Mouse (Mus musculus) neural tube, embryonic 11.5 days (tissue): ENCODE results near the gene Hpn. TPM values are rescaled to one million over a fixed set of nuclear protein-coding genes. Genes with fewer than 3 reads are reported as not detected.

ENCODE experiments used
- ATAC-seq: fragments of 200-750 bp; cut with Nextera tagmentation; 2 replicates; pipeline ENCODE4 v1.8.0; 2017; ENCODE audit warnings: moderate number of reproducible peaks, mild to moderate bottlenecking, moderate TSS enrichment, moderate library complexity; ENCODE audit not compliant: insufficient read depth, low FRiP score, low TSS enrichment
- DNase-seq: peaks from one replicate; pipeline ENCODE4 v3.0.0-alpha.2; 2015; ENCODE audit warnings: low spot score
- H3K27ac ChIP-seq: fragments of 300-500 bp; sonication (generic); 2 replicates; pipeline ENCODE4 v1.5.1; 2014; ENCODE audit warnings: low read depth, mild to moderate bottlenecking, low read length
- H3K27me3 ChIP-seq: fragments of 300-500 bp; sonication (generic); 2 replicates; pipeline ENCODE4 v1.6.1; 2014; ENCODE audit warnings: mild to moderate bottlenecking, low read length, mixed read lengths; ENCODE audit not compliant: control insufficient read depth, insufficient read depth
- H3K36me3 ChIP-seq: fragments of 300-500 bp; sonication (generic); 2 replicates; pipeline ENCODE4 v1.6.1; 2014; ENCODE audit warnings: mild to moderate bottlenecking, low read length, moderate library complexity, mixed read lengths; ENCODE audit not compliant: control insufficient read depth, insufficient read depth
- H3K4me1 ChIP-seq: fragments of 300-500 bp; sonication (generic); 2 replicates; pipeline ENCODE4 v1.6.1; 2014; ENCODE audit warnings: low read length, mixed read lengths; ENCODE audit not compliant: control insufficient read depth, insufficient read depth
- H3K4me2 ChIP-seq: fragments of 300-500 bp; sonication (generic); 2 replicates; pipeline ENCODE4 v1.6.1; 2014; ENCODE audit warnings: low read depth, mild to moderate bottlenecking, moderate library complexity
- H3K4me3 ChIP-seq: fragments of 300-500 bp; sonication (generic); 2 replicates; pipeline ENCODE4 v1.5.1; 2014; ENCODE audit warnings: low read depth, low read length
- H3K9ac ChIP-seq: fragments of 300-500 bp; sonication (generic); 2 replicates; pipeline ENCODE4 v1.6.1; 2014; ENCODE audit warnings: mild to moderate bottlenecking, low read length
- H3K9me3 ChIP-seq: fragments of 300-500 bp; sonication (generic); 2 replicates; pipeline ENCODE4 v1.6.1; 2016; ENCODE audit warnings: low read length; ENCODE audit not compliant: control insufficient read depth
- WGBS: fragments of 180-500 bp; shearing (Covaris S2); extraction: QIAGEN DNeasy Blood & Tissue Kit; methylation state at CpG from one replicate; pipeline ENCODE4 v1.1.7; 2014; 5-methylcytosine and 5-hydroxymethylcytosine counted together
- polyA plus RNA-seq: library from polyadenylated mRNA; unstranded; fragments of >200 nt; fragmentation: Nextera tagmentation; extraction: Ambion mirVana; gene quantifications from 2 replicates; pipeline ENCODE4 v1.2.1, GENCODE M21; 2014

Hpn gene
- polyA plus RNA-seq, 1 experiment from 2014 or later: 1.6 TPM

- no peaks in the 10 kb centered on the region for H3K36me3 ChIP-seq
- DNase-seq: no peak
- H3K4me3 ChIP-seq: no peak overlapping the region
- peaks cover 41% of the 10 kb centered on the region for H3K27me3 ChIP-seq
- peak overlapping the region; percentile 14; the same call in 1 of the 2 replicates for H3K4me2 ChIP-seq
- no peak overlapping the region; the same call in 1 of the 2 replicates for H3K9ac ChIP-seq
- no peaks in the 10 kb centered on the region for H3K9me3 ChIP-seq
- no peak for ATAC-seq
- no peak overlapping the region for H3K27ac ChIP-seq
- 52% methylated on average over 11 of the region's 11 CpGs for WGBS
- peaks cover 15% of the 10 kb centered on the region for H3K4me1 ChIP-seq
These were observed 60.3 kb downstream of the Hpn start for GRCm38 (mm10) chr7:31054661-31055320.

- Histone ChIP-seq H3K4me3 (no peak overlapping the region), H3K4me1 (peaks cover 15% of the 10 kb centered on the region), H3K9me3 (no peaks in the 10 kb centered on the region), H3K27me3 (peaks cover 48% of the 10 kb centered on the region), H3K36me3 (no peaks in the 10 kb centered on the region), H3K4me2 (no peak overlapping the region), H3K27ac (no peak overlapping the region), H3K9ac (no peak overlapping the region)
- DNase-seq: no peak
- no peak for ATAC-seq
- 34% methylated on average over 10 of the region's 10 CpGs for WGBS
These were observed 61.1 kb downstream of the Hpn start for GRCm38 (mm10) chr7:31053882-31054447.

GRCm38 (mm10) chr7:31052636-31053434 lies 62.3 kb downstream of the Hpn start:
- WGBS: under 1% methylated on average over 34 of the region's 34 CpGs
- H3K27me3 ChIP-seq: peaks cover 48% of the 10 kb centered on the region
- no peaks in the 10 kb centered on the region for H3K36me3 ChIP-seq
- DNase-seq (peak; percentile 58), ATAC-seq (peak; percentile 45; the same call in 1 of the 2 replicates)
- no peaks in the 10 kb centered on the region for H3K9me3 ChIP-seq
- H3K4me1 ChIP-seq: peaks cover 15% of the 10 kb centered on the region
- H3K4me3 ChIP-seq: peak overlapping the region; percentile 0; the same call in 1 of the 2 replicates
- H3K9ac ChIP-seq: no peak overlapping the region
- peak overlapping the region; percentile 25 for H3K4me2 ChIP-seq
- no peak overlapping the region for H3K27ac ChIP-seq

GRCm38 (mm10) chr7:31052251-31052635 lies 62.8 kb downstream of the Hpn start:
- WGBS: 2% methylated on average over 22 of the region's 22 CpGs
- Histone ChIP-seq H3K27ac (no peak overlapping the region), H3K4me2 (peak overlapping the region; percentile 25), H3K4me3 (peak overlapping the region; percentile 0; the same call in 1 of the 2 replicates), H3K4me1 (peaks cover 15% of the 10 kb centered on the region), H3K27me3 (peaks cover 48% of the 10 kb centered on the region), H3K9me3 (no peaks in the 10 kb centered on the region), H3K36me3 (no peaks in the 10 kb centered on the region), H3K9ac (no peak overlapping the region)
- no peak for DNase-seq
- no peak for ATAC-seq

GRCm38 (mm10) chr7:31051321-31052021 lies 63.6 kb downstream of the Hpn start, which contains the start of gene Fxyd7:
TSS of gene Fxyd7 (minus strand) at chr7:31051467.
- H3K4me2 ChIP-seq: peak within 1 kb of the TSS; percentile 33
- peaks cover 48% of the 10 kb centered on the region for H3K27me3 ChIP-seq
- no peaks in the 10 kb centered on the region for H3K9me3 ChIP-seq
- no peak within 1 kb of the TSS for H3K9ac ChIP-seq
- H3K27ac ChIP-seq: no peak within 1 kb of the TSS
- DNase-seq: no peak
- peak within 1 kb of the TSS; percentile 15; the same call in 1 of the 2 replicates for H3K4me3 ChIP-seq
- no peaks in the 10 kb centered on the region for H3K36me3 ChIP-seq
- WGBS: under 1% methylated on average over 24 of the region's 28 CpGs
- peaks cover 15% of the 10 kb centered on the region for H3K4me1 ChIP-seq
- no peak for ATAC-seq

- 3% methylated on average over 9 of the region's 9 CpGs for WGBS
- peak; percentile 38 for DNase-seq
- Histone ChIP-seq H3K4me3 (peak overlapping the region; percentile 15; the same call in 1 of the 2 replicates), H3K36me3 (no peaks in the 10 kb centered on the region), H3K27me3 (peaks cover 48% of the 10 kb centered on the region), H3K27ac (no peak overlapping the region), H3K4me2 (peak overlapping the region; percentile 30), H3K9ac (no peak overlapping the region), H3K4me1 (peaks cover 15% of the 10 kb centered on the region), H3K9me3 (no peaks in the 10 kb centered on the region)
- ATAC-seq: no peak
These were observed 64.2 kb downstream of the Hpn start for GRCm38 (mm10) chr7:31050921-31051320.

GRCm38 (mm10) chr7:31050487-31050886 lies 64.6 kb downstream of the Hpn start:
- Histone ChIP-seq H3K4me1 (peaks cover 13% of the 10 kb centered on the region), H3K9me3 (no peaks in the 10 kb centered on the region), H3K27me3 (peaks cover 48% of the 10 kb centered on the region), H3K4me3 (peak overlapping the region; percentile 11; the same call in 1 of the 2 replicates), H3K4me2 (peak overlapping the region; percentile 33; the same call in 1 of the 2 replicates), H3K36me3 (no peaks in the 10 kb centered on the region), H3K9ac (no peak overlapping the region), H3K27ac (no peak overlapping the region)
- DNase-seq (no peak), ATAC-seq (no peak)
- WGBS: 11% methylated on average over 6 of the region's 6 CpGs

- DNase-seq: no peak
- no peaks in the 10 kb centered on the region for H3K36me3 ChIP-seq
- 3% methylated on average over 10 of the region's 15 CpGs for WGBS
- ATAC-seq: no peak
- peaks cover 48% of the 10 kb centered on the region for H3K27me3 ChIP-seq
- H3K9ac ChIP-seq: 0 out of 2 replicates have a peak overlapping the region, but pooled peaks have one; percentile 3
- H3K4me3 ChIP-seq: peak overlapping the region; percentile 11; the same call in 1 of the 2 replicates
- H3K9me3 ChIP-seq: no peaks in the 10 kb centered on the region
- H3K4me2 ChIP-seq: peak overlapping the region; percentile 33
- no peak overlapping the region for H3K27ac ChIP-seq
- peaks cover 8% of the 10 kb centered on the region for H3K4me1 ChIP-seq
These were observed 65.2 kb downstream of the Hpn start for GRCm38 (mm10) chr7:31049846-31050281.
